In genomic region chr11:4266271-4267201, GRCm38 (mm10) we compare ENCODE assay signal across 8 mouse cellular contexts. TPM values are rescaled to one million over a fixed set of nuclear protein-coding genes. Genes with fewer than 3 reads are reported as not detected.
DNase-seq lines count a peak whose midpoint lies in the region; ATAC-seq and TF ChIP-seq lines count a peak whose summit lies in the region.

No protein-coding gene starts in this region.

- peak overlapping the region; percentile 86 for H3K4me2 ChIP-seq in heart, embryonic 12.5 days
- H3K4me2 ChIP-seq in kidney, embryonic 15.5 days: peak overlapping the region; percentile 92

- no peaks in the 10 kb centered on the region for H3K9me3 ChIP-seq in heart, embryonic 12.5 days (replicated peaks)
- no peaks in the 10 kb centered on the region for H3K9me3 ChIP-seq in kidney, embryonic 15.5 days (replicated peaks)

- peak overlapping the region; percentile 67 for H3K9ac ChIP-seq in liver, adult 2 months (ENCODE audit: low read depth, low read length)
- H3K9ac ChIP-seq in heart, embryonic 12.5 days: peak overlapping the region; percentile 59
- H3K9ac ChIP-seq in kidney, embryonic 15.5 days: peak overlapping the region; percentile 61

- no peak overlapping the region for H3K27ac ChIP-seq in liver, adult 2 months (replicated peaks; ENCODE audit: insufficient read depth, low read depth, low read length)
- H3K27ac ChIP-seq in heart, embryonic 12.5 days (ENCODE audit: poor library complexity, severe bottlenecking): no peak overlapping the region
- no peak overlapping the region for H3K27ac ChIP-seq in kidney, embryonic 15.5 days

- no peak for ATAC-seq in heart, embryonic 12.5 days (ENCODE audit: insufficient number of reproducible peaks, low FRiP score)
- peak; percentile 63; the same call in 1 of the 2 replicates for ATAC-seq in kidney, embryonic 15.5 days (replicated peaks; ENCODE audit: low FRiP score)

- H3K4me1 ChIP-seq in liver, adult 2 months (ENCODE audit: control insufficient read depth, insufficient read depth, low read length): no peaks in the 10 kb centered on the region
- peaks cover 46% of the 10 kb centered on the region for H3K4me1 ChIP-seq in heart, embryonic 12.5 days (replicated peaks)
- H3K4me1 ChIP-seq in kidney, embryonic 15.5 days: peaks cover 57% of the 10 kb centered on the region

- H3K36me3 ChIP-seq in liver, adult 2 months (ENCODE audit: control insufficient read depth, insufficient read depth, low read length): no peaks in the 10 kb centered on the region
- H3K36me3 ChIP-seq in heart, embryonic 12.5 days: no peaks in the 10 kb centered on the region
- H3K36me3 ChIP-seq in kidney, embryonic 15.5 days: no peaks in the 10 kb centered on the region

- peak overlapping the region; percentile 58; the same call in 1 of the 2 replicates for H3K4me3 ChIP-seq in liver, adult 2 months (ENCODE audit: insufficient read depth, low read depth, low read length)
- H3K4me3 ChIP-seq in heart, embryonic 12.5 days: peak overlapping the region; percentile 66
- peak overlapping the region; percentile 59 for H3K4me3 ChIP-seq in kidney, embryonic 15.5 days (replicated peaks)

- no peaks in the 10 kb centered on the region for H3K79me2 ChIP-seq in liver, adult 2 months (ENCODE audit: control insufficient read depth, insufficient read depth, low read length)

- under 1% methylated on average over 60 of the region's 61 CpGs for WGBS in liver, adult 2 months
- WGBS in heart, embryonic 12.5 days: 1% methylated on average over 61 of the region's 61 CpGs
- under 1% methylated on average over 61 of the region's 61 CpGs for WGBS in kidney, embryonic 15.5 days

- H3K27me3 ChIP-seq in liver, adult 2 months (ENCODE audit: control insufficient read depth, insufficient read depth, low read length): no peaks in the 10 kb centered on the region
- peaks cover 75% of the 10 kb centered on the region for H3K27me3 ChIP-seq in heart, embryonic 12.5 days (replicated peaks)
- H3K27me3 ChIP-seq in kidney, embryonic 15.5 days: peaks cover 51% of the 10 kb centered on the region

- no peak for TF ChIP-seq CTCF in liver, adult 2 months (IDR thresholded peaks at IDR 0.05; ENCODE audit: low read depth, low read length)

- no peak for DNase-seq in liver, adult 2 months (ENCODE audit: extremely low read depth, low read depth, low spot score)
- DNase-seq in liver: no peak
- peak; percentile 16 for DNase-seq in brain, adult 2 months (ENCODE audit: low read depth, low spot score)
- DNase-seq in lung, postnatal 4 days: peak; percentile 74 to 79
- DNase-seq in testis, postnatal 10 days (ENCODE audit: low spot score): peak; percentile 71
- no peak for DNase-seq in spleen, postnatal 10 days (ENCODE audit: low spot score in 2 of 2)

- TF ChIP-seq POLR2A in liver, adult 2 months (IDR thresholded peaks at IDR 0.05; ENCODE audit: extremely low read depth, insufficient read depth, low read length): no peak

RNA-seq across cellular contexts. Expression of gene Lif, which starts 9.2 kb away (rescaled TPM):
- not detected in 2 replicates for total RNA-seq in liver, adult 2 months (2014; rRNA removed)
- 0.02 TPM in 2 replicates for polyA plus RNA-seq in liver, adult 2 months (2012; rRNA removed)
- polyA plus RNA-seq in heart, embryonic 12.5 days (2016; fragmentation: Nextera tagmentation; extraction: Ambion mirVana): 0.24 and 0.63 TPM in 2 replicates
- polyA plus RNA-seq in kidney, embryonic 15.5 days (2015; fragmentation: Nextera tagmentation; extraction: Ambion mirVana): 0.08 and 0.22 TPM in 2 replicates

RNA-seq across cellular contexts. Expression of gene Osm, which starts 30.3 kb away (rescaled TPM):
- total RNA-seq in liver, adult 2 months (2014; rRNA removed): 0.47 TPM in 1 of 2 replicates, not detected in the other
- polyA plus RNA-seq in liver, adult 2 months (2012; rRNA removed): not detected in 2 replicates
- not detected in 2 replicates for polyA plus RNA-seq in heart, embryonic 12.5 days (2016; fragmentation: Nextera tagmentation; extraction: Ambion mirVana)
- not detected in 2 replicates for polyA plus RNA-seq in kidney, embryonic 15.5 days (2015; fragmentation: Nextera tagmentation; extraction: Ambion mirVana)

RNA-seq across cellular contexts. Expression of gene Castor1, which starts 48.5 kb away (rescaled TPM):
- total RNA-seq in liver, adult 2 months (2014; rRNA removed): 1.4 and 1.7 TPM in 2 replicates
- polyA plus RNA-seq in liver, adult 2 months (2012; rRNA removed): 2.3 and 2.5 TPM in 2 replicates
- polyA plus RNA-seq in heart, embryonic 12.5 days (2016; fragmentation: Nextera tagmentation; extraction: Ambion mirVana): 3.4 and 3.8 TPM in 2 replicates
- polyA plus RNA-seq in kidney, embryonic 15.5 days (2015; fragmentation: Nextera tagmentation; extraction: Ambion mirVana): 6.0 and 6.5 TPM in 2 replicates

Comparison
In these comparisons a context has a peak if more than half of its experiments do, and no peak if none do; other contexts are left out.
1. DNase-seq: peak in brain, adult 2 months (single experiment), lung, postnatal 4 days (2 of 2) and testis, postnatal 10 days (single experiment); none in liver, adult 2 months (single experiment), liver (single experiment) and spleen, postnatal 10 days (0 of 2).
2. Peak in every context shown above with its lines, with median percentiles within 50 percentile points of each other: H3K4me3 ChIP-seq and H3K9ac ChIP-seq.